Mouse (Mus musculus): ENCODE data around the gene G430095P16Rik.

- TF ChIP-seq POLR2A (IDR thresholded peaks at IDR 0.05; ENCODE audit: insufficient read length, low read depth) (no peak), POLR2AphosphoS2 (IDR thresholded peaks at IDR 0.05; ENCODE audit: insufficient read length, low read depth) (no peak), MAX (IDR thresholded peaks at IDR 0.05; ENCODE audit: low read depth) (no peak), E2F4 (IDR thresholded peaks at IDR 0.05; ENCODE audit: insufficient read depth) (no peak), SRF (IDR thresholded peaks at IDR 0.05; ENCODE audit: control insufficient read depth, insufficient read length, low read depth) (no peak), MYOD1 (IDR thresholded peaks at IDR 0.05; ENCODE audit: control insufficient read depth in 1 of 3, insufficient read length in 2 of 3, low read depth in 2 of 3) (peak in 1 of 3 experiments; percentile 38), MYOG (IDR thresholded peaks at IDR 0.05; ENCODE audit: control insufficient read depth in 1 of 3, insufficient read depth in 1 of 3, insufficient read length in 2 of 3, low read depth in 2 of 3) (no peak), USF1 (IDR thresholded peaks at IDR 0.05; ENCODE audit: low read depth) (no peak), CEBPB (IDR thresholded peaks at IDR 0.05; ENCODE audit: insufficient read depth, poor library complexity, severe bottlenecking) (0 out of 2 replicates have a peak, but pooled peaks have one; percentile 23), TCF12 (IDR thresholded peaks at IDR 0.05; ENCODE audit: insufficient read depth, poor library complexity, severe bottlenecking) (no peak), TCF3 (IDR thresholded peaks at IDR 0.05; ENCODE audit: insufficient read length, low read depth) (no peak)
Measured at GRCm38 (mm10) chr8:84760901-84761300, 38.1 kb downstream of the G430095P16Rik start.

Measured in myocyte (in vitro differentiated cells).